Mouse (Mus musculus) WW6 (cell line): ENCODE measurements around the gene Fbln1.

Source experiments
- DNase-seq: peaks from one replicate; pipeline ENCODE4 v3.0.0-alpha.2; 2013; ENCODE audit warnings: low read depth, low spot score

The Fbln1 gene

GRCm38 (mm10) chr15:85205792-85206702, at the start of gene Fbln1:
TSS of gene Fbln1 (plus strand) at chr15:85205949.
- DNase-seq, result peak; percentile 40

- DNase-seq, result no peak
Measured at GRCm38 (mm10) chr15:85156198-85156597, 49.6 kb upstream of the Fbln1 start.

GRCm38 (mm10) chr15:85161416-85161815, 44.3 kb upstream of the Fbln1 start:
- DNase-seq, result no peak

- no peak for DNase-seq
Measured at GRCm38 (mm10) chr15:85162693-85163663, 42.8 kb upstream of the Fbln1 start.

- DNase-seq, result no peak
Measured at GRCm38 (mm10) chr15:85166433-85166933, 39.3 kb upstream of the Fbln1 start.

- no peak for DNase-seq
Measured at GRCm38 (mm10) chr15:85167086-85167679, 38.6 kb upstream of the Fbln1 start.

GRCm38 (mm10) chr15:85172054-85172453, 33.7 kb upstream of the Fbln1 start:
- no peak for DNase-seq

GRCm38 (mm10) chr15:85173425-85173824, 32.3 kb upstream of the Fbln1 start:
- no peak for DNase-seq

GRCm38 (mm10) chr15:85174060-85174459, 31.7 kb upstream of the Fbln1 start:
- no peak for DNase-seq

- DNase-seq, result peak; percentile 95
Measured at GRCm38 (mm10) chr15:85177576-85177975, 28.2 kb upstream of the Fbln1 start.

GRCm38 (mm10) chr15:85178172-85178571, 27.6 kb upstream of the Fbln1 start:
- no peak for DNase-seq

GRCm38 (mm10) chr15:85179528-85180180, 26.1 kb upstream of the Fbln1 start:
- DNase-seq, result no peak

- DNase-seq, result no peak
Measured at GRCm38 (mm10) chr15:85180368-85180767, 25.4 kb upstream of the Fbln1 start.

- no peak for DNase-seq
Measured at GRCm38 (mm10) chr15:85182063-85182462, 23.7 kb upstream of the Fbln1 start.

- no peak for DNase-seq
Measured at GRCm38 (mm10) chr15:85186916-85187315, 18.8 kb upstream of the Fbln1 start.

GRCm38 (mm10) chr15:85188167-85188778, 17.5 kb upstream of the Fbln1 start:
- no peak for DNase-seq

- no peak for DNase-seq
Measured at GRCm38 (mm10) chr15:85200446-85201289, 5.1 kb upstream of the Fbln1 start.

GRCm38 (mm10) chr15:85202199-85202598, 3.5 kb upstream of the Fbln1 start:
- no peak for DNase-seq

- no peak for DNase-seq
Measured at GRCm38 (mm10) chr15:85202787-85203186, 3.0 kb upstream of the Fbln1 start.

- DNase-seq, result no peak
Measured at GRCm38 (mm10) chr15:85204383-85204782, 1.4 kb upstream of the Fbln1 start.
